Mouse (Mus musculus) urinary bladder, adult 2 months (tissue): ENCODE measurements around the gene Prx. TPM values are rescaled to one million over a fixed set of nuclear protein-coding genes. Genes with fewer than 3 reads are reported as not detected.

Source experiments
- DNase-seq: peaks from one replicate; pipeline ENCODE4 v3.0.0; 2022; ENCODE audit warnings: low spot score
- polyA plus RNA-seq: library from polyadenylated mRNA; depleted of rRNA; stranded (reverse); fragments of >200 nt; gene quantifications from 2 replicates; pipeline ENCODE4 v1.2.3, GENCODE M21; 2012

The Prx gene
- polyA plus RNA-seq, 1 experiment: 4.9 TPM

GRCm38 (mm10) chr7:27520599-27520998 lies 21.5 kb downstream of the Prx start:
- DNase-seq: no peak

GRCm38 (mm10) chr7:27522967-27523366 lies 23.8 kb downstream of the Prx start, which contains the start of gene Hipk4:
Hipk4 (plus strand) TSS chr7:27523267.
- DNase-seq: no peak

- no peak for DNase-seq
These were observed 24.7 kb downstream of the Prx start for GRCm38 (mm10) chr7:27523805-27524204.

GRCm38 (mm10) chr7:27526039-27526827 lies 27.1 kb downstream of the Prx start:
- peak; percentile 59 for DNase-seq

- DNase-seq: no peak
These were observed 29.9 kb downstream of the Prx start for GRCm38 (mm10) chr7:27529070-27529469.

- no peak for DNase-seq
These were observed 31.8 kb downstream of the Prx start for GRCm38 (mm10) chr7:27530937-27531336.

- DNase-seq: no peak
These were observed 32.6 kb downstream of the Prx start for GRCm38 (mm10) chr7:27531707-27532106.

- DNase-seq: no peak
These were observed 33.4 kb downstream of the Prx start for GRCm38 (mm10) chr7:27532480-27533050.

- no peak for DNase-seq
These were observed 36.3 kb downstream of the Prx start for GRCm38 (mm10) chr7:27535386-27535785.

GRCm38 (mm10) chr7:27536618-27537017 lies 37.5 kb downstream of the Prx start:
- no peak for DNase-seq

GRCm38 (mm10) chr7:27537998-27538397 lies 38.9 kb downstream of the Prx start:
- DNase-seq: no peak

GRCm38 (mm10) chr7:27538797-27539196 lies 39.7 kb downstream of the Prx start:
- DNase-seq: no peak

- no peak for DNase-seq
These were observed 41.4 kb downstream of the Prx start for GRCm38 (mm10) chr7:27540521-27540920.

GRCm38 (mm10) chr7:27540935-27541334 lies 41.8 kb downstream of the Prx start:
- DNase-seq: no peak

GRCm38 (mm10) chr7:27541431-27541830 lies 42.3 kb downstream of the Prx start:
- no peak for DNase-seq

GRCm38 (mm10) chr7:27541922-27542321 lies 42.8 kb downstream of the Prx start:
- no peak for DNase-seq

- peak; percentile 58 for DNase-seq
These were observed 43.4 kb downstream of the Prx start for GRCm38 (mm10) chr7:27542392-27543033.

- no peak for DNase-seq
These were observed 43.9 kb downstream of the Prx start for GRCm38 (mm10) chr7:27543065-27543464.

GRCm38 (mm10) chr7:27543851-27544250 lies 44.7 kb downstream of the Prx start:
- DNase-seq: no peak

- DNase-seq: no peak
These were observed 45.7 kb downstream of the Prx start for GRCm38 (mm10) chr7:27544675-27545370.

GRCm38 (mm10) chr7:27549597-27549996 lies 50.5 kb downstream of the Prx start:
- no peak for DNase-seq

- DNase-seq: no peak
These were observed 52.9 kb downstream of the Prx start for GRCm38 (mm10) chr7:27552070-27552469.
